Mouse (Mus musculus) E14TG2a.4 (cell line): ENCODE results near the gene Cdyl2.

Experiments used
- H3K27me3 ChIP-seq: 2 replicates; pipeline ENCODE4 v1.6.1; 2014; ENCODE audit warnings: low read length, control low read depth; ENCODE audit not compliant: insufficient read depth
- H3K36me3 ChIP-seq: 2 replicates; pipeline ENCODE4 v1.6.1; 2014; ENCODE audit warnings: low read length, control low read depth; ENCODE audit not compliant: insufficient read depth
- H3K4me1 ChIP-seq: replicated peaks from 2 replicates; pipeline ENCODE4 v1.6.1; 2014; ENCODE audit warnings: low read depth, low read length, control low read depth
- H3K4me3 ChIP-seq: replicated peaks from 2 replicates; pipeline ENCODE4 v1.5.1; 2014; ENCODE audit warnings: mild to moderate bottlenecking, low read length
- H3K9me3 ChIP-seq: 2 replicates; pipeline ENCODE4 v1.6.1; 2014; ENCODE audit warnings: low read length, control low read depth
- CTCF ChIP-seq: conservative IDR thresholded peaks from 2 replicates; pipeline ENCODE4 v1.5.1; 2014; ENCODE audit warnings: low read length
- NANOG ChIP-seq: IDR thresholded peaks from 2 replicates; pipeline ENCODE4 v1.6.1; 2014; ENCODE audit warnings: borderline replicate concordance, low read length, mixed read lengths
- POU5F1 ChIP-seq: IDR thresholded peaks from 2 replicates; pipeline ENCODE4 v1.6.1; 2014; ENCODE audit warnings: low read length, borderline replicate concordance

The Cdyl2 gene

GRCm38 (mm10) chr8:116623591-116623990 is 109.2 kb downstream of the Cdyl2 start:
- Histone ChIP-seq H3K36me3 (peaks cover 93% of the 10 kb centered on the region), H3K27me3 (no peaks in the 10 kb centered on the region), H3K9me3 (no peaks in the 10 kb centered on the region), H3K4me1 (peaks cover 90% of the 10 kb centered on the region), H3K4me3 (no peak overlapping the region)
- TF ChIP-seq NANOG (no peak), CTCF (no peak), POU5F1 (no peak)

GRCm38 (mm10) chr8:116622326-116622725 is 110.5 kb downstream of the Cdyl2 start:
- Histone ChIP-seq H3K9me3 (no peaks in the 10 kb centered on the region), H3K36me3 (peaks cover 93% of the 10 kb centered on the region), H3K4me1 (peaks cover 90% of the 10 kb centered on the region), H3K4me3 (0 out of 2 replicates have a peak overlapping the region, but pooled peaks have one; percentile 20), H3K27me3 (no peaks in the 10 kb centered on the region)
- TF ChIP-seq CTCF (no peak), NANOG (no peak), POU5F1 (no peak)

DNA sequence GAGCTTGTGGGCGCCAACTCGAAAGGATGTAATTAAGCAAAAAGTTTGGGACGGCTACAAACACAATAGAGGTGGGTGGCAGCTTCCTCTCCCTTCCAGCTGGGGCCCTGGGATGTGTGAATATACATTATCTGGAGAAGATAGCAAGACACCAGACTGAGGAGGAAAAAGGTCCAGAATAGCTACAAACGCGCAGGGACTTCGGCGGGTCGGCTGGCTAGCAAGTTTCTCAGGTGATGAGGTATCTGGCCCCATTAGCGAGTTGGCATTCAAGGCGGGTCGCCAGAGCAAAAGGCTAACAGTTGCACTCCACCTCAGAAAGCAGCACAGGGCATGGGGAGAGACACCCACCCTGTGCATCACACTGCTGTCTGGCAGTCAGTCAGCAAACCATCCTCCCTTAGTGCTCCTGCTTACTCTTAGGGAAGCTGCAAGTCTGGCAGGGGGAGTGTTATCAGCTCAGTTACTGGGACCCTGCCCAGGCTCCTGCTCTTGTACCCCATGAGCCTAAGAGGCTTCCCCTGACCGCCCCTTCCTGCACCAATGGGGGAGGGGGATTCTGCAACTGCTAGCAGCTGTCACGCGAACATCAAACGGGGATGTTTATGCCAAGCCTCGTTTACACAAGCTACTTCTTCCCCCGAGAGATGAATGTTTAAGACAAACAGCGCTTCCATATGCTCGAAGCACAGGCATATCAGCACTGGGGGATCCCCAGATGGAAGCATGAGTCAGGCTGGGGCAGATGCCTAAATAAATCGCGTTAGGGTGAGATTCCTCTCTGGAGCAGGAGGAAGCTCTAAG is 111.4 kb downstream of the Cdyl2 start:
- TF ChIP-seq NANOG (no peak), CTCF (no peak), POU5F1 (no peak)
- Histone ChIP-seq H3K4me1 (peaks cover 83% of the 10 kb centered on the region), H3K9me3 (no peaks in the 10 kb centered on the region), H3K27me3 (no peaks in the 10 kb centered on the region), H3K4me3 (peak overlapping the region; percentile 20), H3K36me3 (peaks cover 84% of the 10 kb centered on the region)

DNA sequence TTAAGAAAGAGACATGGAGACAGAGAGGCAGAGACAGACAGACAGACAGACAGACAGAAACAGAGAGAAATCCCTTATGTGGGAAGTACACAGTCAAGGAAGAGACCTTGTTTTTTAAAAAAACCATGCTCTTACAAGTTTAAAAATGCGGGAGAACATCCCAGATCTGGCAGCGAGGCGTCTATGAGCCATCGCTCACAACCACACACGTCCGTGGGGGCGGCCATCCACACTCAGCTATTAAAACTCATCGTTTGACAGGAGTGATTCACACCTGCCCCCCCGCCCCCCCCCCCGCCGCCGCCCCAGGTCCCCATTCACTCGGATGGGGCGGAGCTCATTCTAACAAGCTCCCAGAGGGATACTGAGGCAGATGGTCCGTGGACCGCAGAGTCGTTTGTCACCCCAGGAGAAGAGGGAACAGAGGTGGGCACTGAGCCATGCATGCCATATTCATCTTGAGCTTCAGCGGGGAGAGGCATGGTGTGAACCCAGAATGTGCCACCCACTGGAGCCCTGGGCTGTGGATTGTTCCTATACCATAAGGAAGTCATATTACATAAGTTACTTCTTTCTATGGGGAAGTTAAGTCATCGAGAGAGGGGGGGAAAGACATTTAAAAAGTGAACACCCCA is 113.0 kb downstream of the Cdyl2 start:
- TF ChIP-seq POU5F1: no peak
- TF ChIP-seq CTCF: no peak
- TF ChIP-seq NANOG: no peak
- no peaks in the 10 kb centered on the region for H3K27me3 ChIP-seq
- H3K4me3 ChIP-seq: no peak overlapping the region
- peaks cover 79% of the 10 kb centered on the region for H3K4me1 ChIP-seq
- no peaks in the 10 kb centered on the region for H3K9me3 ChIP-seq
- peaks cover 82% of the 10 kb centered on the region for H3K36me3 ChIP-seq

DNA sequence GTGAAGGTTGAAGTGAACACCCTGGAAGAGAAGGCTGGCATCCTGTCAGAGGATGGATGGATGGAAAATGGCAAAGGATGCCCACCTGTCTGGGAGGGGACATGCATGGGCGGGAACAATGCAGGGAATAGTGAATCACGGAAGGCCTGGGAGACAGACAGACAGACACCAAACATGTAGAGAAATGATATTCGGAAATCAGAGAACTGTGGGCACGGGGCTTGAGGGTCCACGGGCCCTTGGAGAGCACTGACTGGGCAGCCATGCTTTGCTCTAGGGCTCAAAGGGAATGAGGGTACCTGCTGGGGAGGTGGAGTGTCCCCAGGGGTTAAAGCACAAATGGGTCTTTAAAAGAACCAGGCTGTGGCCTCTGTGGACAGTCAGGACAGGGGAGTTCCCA is 113.6 kb downstream of the Cdyl2 start:
- H3K36me3 ChIP-seq: peaks cover 82% of the 10 kb centered on the region
- H3K27me3 ChIP-seq: no peaks in the 10 kb centered on the region
- H3K4me3 ChIP-seq: no peak overlapping the region
- peaks cover 78% of the 10 kb centered on the region for H3K4me1 ChIP-seq
- H3K9me3 ChIP-seq: no peaks in the 10 kb centered on the region
- TF ChIP-seq POU5F1 (no peak), NANOG (no peak)

DNA sequence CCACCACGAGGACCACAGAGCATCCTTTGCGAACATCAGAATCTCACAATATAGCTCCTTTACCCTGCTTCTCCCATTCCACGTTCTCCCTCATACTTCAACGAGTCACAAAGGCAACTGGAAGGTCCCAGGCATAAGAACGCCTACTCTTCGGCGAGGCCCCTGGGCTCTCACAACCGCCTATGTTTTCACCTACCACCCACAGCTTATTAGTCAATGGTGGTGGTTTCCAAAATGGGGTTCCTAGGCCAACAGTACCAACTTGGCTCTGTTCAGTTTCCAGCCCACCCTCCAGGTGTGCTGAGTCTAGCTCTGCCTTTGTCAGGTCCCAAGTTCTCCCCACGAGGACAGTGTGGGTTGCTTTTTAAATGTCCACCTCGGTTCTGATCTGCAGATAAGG is 114.0 kb downstream of the Cdyl2 start:
- Histone ChIP-seq H3K4me3 (no peak overlapping the region), H3K27me3 (no peaks in the 10 kb centered on the region), H3K9me3 (no peaks in the 10 kb centered on the region), H3K4me1 (peaks cover 78% of the 10 kb centered on the region), H3K36me3 (peaks cover 82% of the 10 kb centered on the region)
- TF ChIP-seq POU5F1: no peak
- TF ChIP-seq NANOG: no peak
- TF ChIP-seq CTCF: no peak

DNA sequence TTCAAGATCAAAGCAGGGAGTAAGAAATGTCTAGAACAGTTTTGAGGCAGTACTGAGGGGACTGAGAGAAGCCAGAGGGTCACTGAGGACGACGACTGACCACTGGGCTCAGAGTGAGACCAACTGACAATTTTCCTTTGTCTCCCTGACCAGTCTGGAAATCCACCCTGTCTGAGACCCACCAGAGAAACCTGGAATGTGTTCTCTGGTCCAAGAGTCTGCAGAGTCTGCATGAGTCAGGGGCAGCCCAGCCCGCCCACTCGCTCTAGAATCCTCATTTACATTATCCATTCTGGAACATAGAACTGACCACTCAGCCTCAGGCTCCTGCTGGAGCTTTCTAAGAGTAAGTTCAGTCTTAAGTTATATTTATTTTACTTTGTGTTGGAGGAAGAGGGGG is 114.9 kb downstream of the Cdyl2 start:
- no peak for TF ChIP-seq CTCF
- TF ChIP-seq POU5F1: no peak
- no peak for TF ChIP-seq NANOG
- H3K36me3 ChIP-seq: peaks cover 81% of the 10 kb centered on the region

DNA sequence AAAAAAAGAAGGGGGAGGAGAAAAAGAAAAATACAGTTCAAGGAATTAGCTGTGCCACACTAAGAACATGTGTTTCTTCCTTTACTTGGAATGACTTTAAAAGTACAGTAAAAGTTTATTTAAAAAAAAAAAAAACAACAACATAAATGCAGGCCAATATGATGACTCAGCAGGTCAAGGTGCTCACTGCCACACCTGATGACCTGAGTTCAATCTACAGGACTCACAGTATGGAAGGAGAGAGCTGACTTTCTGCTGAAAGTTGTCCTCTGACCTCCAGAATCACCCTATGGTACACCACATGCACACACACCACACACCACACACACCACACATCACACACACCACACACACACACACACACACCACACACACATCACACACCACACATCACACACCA is 116.4 kb downstream of the Cdyl2 start:
- Histone ChIP-seq H3K4me3 (no peak overlapping the region), H3K4me1 (peaks cover 76% of the 10 kb centered on the region), H3K36me3 (peaks cover 80% of the 10 kb centered on the region), H3K9me3 (no peaks in the 10 kb centered on the region), H3K27me3 (no peaks in the 10 kb centered on the region)
- TF ChIP-seq NANOG (no peak), POU5F1 (no peak), CTCF (no peak)

More for the DNA sequence above, 114.9 kb downstream of the Cdyl2 start:
- H3K4me1 ChIP-seq: peaks cover 77% of the 10 kb centered on the region
- H3K4me3 ChIP-seq: no peak overlapping the region
- H3K9me3 ChIP-seq: no peaks in the 10 kb centered on the region
- H3K27me3 ChIP-seq: no peaks in the 10 kb centered on the region

DNA sequence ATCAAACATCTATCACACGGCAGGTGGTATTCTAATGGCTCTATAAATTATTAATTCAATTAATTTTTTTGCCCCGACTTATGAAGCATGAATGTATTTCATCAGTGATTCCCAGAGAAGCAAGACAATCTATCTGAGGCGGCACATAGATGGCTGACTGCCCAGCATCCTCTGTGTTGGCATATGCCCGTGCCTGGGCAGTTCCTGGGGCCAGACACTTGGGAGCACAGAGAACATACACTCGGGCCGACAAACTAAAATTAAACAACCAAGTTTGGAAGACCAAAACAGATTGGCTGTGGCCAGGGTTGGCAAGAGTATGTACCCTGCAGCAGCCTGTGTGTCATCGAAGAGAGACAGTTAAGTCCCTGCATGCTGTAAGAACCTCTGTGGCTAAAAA is 117.9 kb downstream of the Cdyl2 start:
- Histone ChIP-seq H3K4me3 (no peak overlapping the region), H3K9me3 (no peaks in the 10 kb centered on the region), H3K27me3 (no peaks in the 10 kb centered on the region), H3K36me3 (peaks cover 80% of the 10 kb centered on the region), H3K4me1 (peaks cover 74% of the 10 kb centered on the region)
- TF ChIP-seq NANOG (no peak), POU5F1 (no peak)
